Mouse (Mus musculus) forebrain, embryonic 12.5 days (tissue): ENCODE measurements around the gene Cfap73. TPM values are rescaled to one million over a fixed set of nuclear protein-coding genes. Genes with fewer than 3 reads are reported as not detected.

Experiments used
- ATAC-seq: fragments of 200-750 bp; cut with Nextera tagmentation; 2 replicates; pipeline ENCODE4 v1.8.0; 2017; ENCODE audit warnings: moderate TSS enrichment; ENCODE audit not compliant: low FRiP score
- H3K27ac ChIP-seq: fragments of 300-500 bp; sonication (generic); 2 replicates; pipeline ENCODE4 v1.5.1; 2016; ENCODE audit warnings: mild to moderate bottlenecking
- H3K27me3 ChIP-seq: fragments of 300-500 bp; sonication (generic); 2 replicates; pipeline ENCODE4 v1.6.1; 2016; ENCODE audit warnings: mild to moderate bottlenecking
- H3K36me3 ChIP-seq: fragments of 300-500 bp; sonication (generic); replicated peaks from 2 replicates; pipeline ENCODE4 v1.6.1; 2016; ENCODE audit warnings: mild to moderate bottlenecking
- H3K4me1 ChIP-seq: fragments of 300-500 bp; sonication (generic); 2 replicates; pipeline ENCODE4 v1.6.1; 2016
- H3K4me2 ChIP-seq: fragments of 300-500 bp; sonication (generic); 2 replicates; pipeline ENCODE4 v1.6.1; 2016; ENCODE audit warnings: mild to moderate bottlenecking, moderate library complexity
- H3K4me3 ChIP-seq: fragments of 300-500 bp; sonication (generic); replicated peaks from 2 replicates; pipeline ENCODE4 v1.5.1; 2016; ENCODE audit warnings: mild to moderate bottlenecking
- H3K9ac ChIP-seq: fragments of 300-500 bp; sonication (generic); 2 replicates; pipeline ENCODE4 v1.6.1; 2016; ENCODE audit warnings: mild to moderate bottlenecking
- H3K9me3 ChIP-seq: fragments of 300-500 bp; sonication (generic); 2 replicates; pipeline ENCODE4 v1.6.1; 2016
- WGBS: fragments of 180-500 bp; shearing (Covaris S2); methylation state at CpG from one replicate; pipeline ENCODE4 v1.1.7; 2016; 5-methylcytosine and 5-hydroxymethylcytosine counted together
- polyA plus RNA-seq: library from polyadenylated mRNA; unstranded; fragments of >200 nt; fragmentation: Nextera tagmentation; extraction: Ambion mirVana; gene quantifications from 2 replicates; pipeline ENCODE4 v1.2.1, GENCODE M21; 2016

Gene Cfap73
- polyA plus RNA-seq, 1 experiment from 2014 or later: 0.28 TPM

GRCm38 (mm10) chr5:120587940-120588568 lies 46.0 kb downstream of the Cfap73 start:
- Histone ChIP-seq H3K27ac (0 out of 2 replicates have a peak overlapping the region, but pooled peaks have one; percentile 58), H3K36me3 (peaks cover 7% of the 10 kb centered on the region), H3K9ac (peak overlapping the region; percentile 80), H3K27me3 (peaks cover 6% of the 10 kb centered on the region; the same call in 1 of the 2 replicates), H3K4me3 (peak overlapping the region; percentile 77), H3K4me1 (peaks cover 28% of the 10 kb centered on the region), H3K9me3 (0 out of 2 replicates have a peak, but pooled peaks cover 3% of the 10 kb centered on the region), H3K4me2 (peak overlapping the region; percentile 92)
- 3% methylated on average over 28 of the region's 29 CpGs for WGBS
- no peak for ATAC-seq

- WGBS: 44% methylated on average over 9 of the region's 9 CpGs
- H3K36me3 ChIP-seq: peaks cover 11% of the 10 kb centered on the region
- peak overlapping the region; percentile 80; the same call in 1 of the 2 replicates for H3K9ac ChIP-seq
- H3K4me3 ChIP-seq: peak overlapping the region; percentile 77
- 0 out of 2 replicates have a peak, but pooled peaks cover 3% of the 10 kb centered on the region for H3K9me3 ChIP-seq
- H3K27me3 ChIP-seq: peaks cover 6% of the 10 kb centered on the region; the same call in 1 of the 2 replicates
- peak overlapping the region; percentile 92 for H3K4me2 ChIP-seq
- H3K4me1 ChIP-seq: peaks cover 28% of the 10 kb centered on the region
- no peak overlapping the region for H3K27ac ChIP-seq
- ATAC-seq: no peak
These were observed 46.5 kb downstream of the Cfap73 start for GRCm38 (mm10) chr5:120587616-120587926.

GRCm38 (mm10) chr5:120586741-120587615 lies 47.1 kb downstream of the Cfap73 start:
- Histone ChIP-seq H3K9ac (peak overlapping the region; percentile 38; the same call in 1 of the 2 replicates), H3K27ac (0 out of 2 replicates have a peak overlapping the region, but pooled peaks have one; percentile 25), H3K27me3 (peaks cover 6% of the 10 kb centered on the region; the same call in 1 of the 2 replicates), H3K36me3 (peaks cover 11% of the 10 kb centered on the region), H3K9me3 (0 out of 2 replicates have a peak, but pooled peaks cover 3% of the 10 kb centered on the region), H3K4me2 (peak overlapping the region; percentile 92), H3K4me1 (peaks cover 28% of the 10 kb centered on the region), H3K4me3 (peak overlapping the region; percentile 77)
- 14% methylated on average over 17 of the region's 17 CpGs for WGBS
- ATAC-seq: no peak

- Histone ChIP-seq H3K9ac (no peak overlapping the region), H3K4me3 (no peak overlapping the region), H3K27me3 (peaks cover 6% of the 10 kb centered on the region; the same call in 1 of the 2 replicates), H3K9me3 (no peaks in the 10 kb centered on the region), H3K4me1 (peaks cover 31% of the 10 kb centered on the region), H3K4me2 (no peak overlapping the region), H3K27ac (no peak overlapping the region), H3K36me3 (peaks cover 18% of the 10 kb centered on the region)
- no peak for ATAC-seq
- 40% methylated on average over 15 of the region's 15 CpGs for WGBS
These were observed 49.1 kb downstream of the Cfap73 start for GRCm38 (mm10) chr5:120584968-120585367.

GRCm38 (mm10) chr5:120583511-120583910 lies 50.5 kb downstream of the Cfap73 start:
- H3K4me2 ChIP-seq: no peak overlapping the region
- no peak overlapping the region for H3K27ac ChIP-seq
- no peak overlapping the region for H3K4me3 ChIP-seq
- 94% methylated on average over 4 of the region's 4 CpGs for WGBS
- H3K9ac ChIP-seq: no peak overlapping the region
- no peak for ATAC-seq
- H3K9me3 ChIP-seq: no peaks in the 10 kb centered on the region
- H3K27me3 ChIP-seq: peaks cover 6% of the 10 kb centered on the region; the same call in 1 of the 2 replicates
- H3K36me3 ChIP-seq: peaks cover 18% of the 10 kb centered on the region
- H3K4me1 ChIP-seq: peaks cover 41% of the 10 kb centered on the region

- Histone ChIP-seq H3K27me3 (no peaks in the 10 kb centered on the region), H3K9me3 (no peaks in the 10 kb centered on the region), H3K4me3 (no peak overlapping the region), H3K9ac (no peak overlapping the region), H3K27ac (no peak overlapping the region), H3K36me3 (peaks cover 18% of the 10 kb centered on the region), H3K4me1 (peaks cover 37% of the 10 kb centered on the region), H3K4me2 (no peak overlapping the region)
- WGBS: 90% methylated on average over 9 of the region's 9 CpGs
- ATAC-seq: no peak
These were observed 52.0 kb downstream of the Cfap73 start for GRCm38 (mm10) chr5:120582002-120582401.

- no peak overlapping the region for H3K4me2 ChIP-seq
- WGBS: 88% methylated on average over 26 of the region's 26 CpGs
- no peaks in the 10 kb centered on the region for H3K27me3 ChIP-seq
- peak overlapping the region; percentile 53; the same call in 1 of the 2 replicates for H3K27ac ChIP-seq
- no peak for ATAC-seq
- peaks cover 32% of the 10 kb centered on the region for H3K4me1 ChIP-seq
- no peaks in the 10 kb centered on the region for H3K9me3 ChIP-seq
- peaks cover 18% of the 10 kb centered on the region for H3K36me3 ChIP-seq
- H3K4me3 ChIP-seq: no peak overlapping the region
- no peak overlapping the region for H3K9ac ChIP-seq
These were observed 54.0 kb downstream of the Cfap73 start for GRCm38 (mm10) chr5:120579898-120580626.

- WGBS: 82% methylated on average over 26 of the region's 26 CpGs
- Histone ChIP-seq H3K9ac (no peak overlapping the region), H3K9me3 (no peaks in the 10 kb centered on the region), H3K27me3 (no peaks in the 10 kb centered on the region), H3K36me3 (peaks cover 18% of the 10 kb centered on the region), H3K4me3 (no peak overlapping the region), H3K4me1 (peaks cover 30% of the 10 kb centered on the region), H3K4me2 (no peak overlapping the region), H3K27ac (peak overlapping the region; percentile 53; the same call in 1 of the 2 replicates)
- ATAC-seq: no peak
These were observed 54.7 kb downstream of the Cfap73 start for GRCm38 (mm10) chr5:120579211-120579897.

GRCm38 (mm10) chr5:120578504-120579081 lies 55.4 kb downstream of the Cfap73 start:
- Histone ChIP-seq H3K36me3 (peaks cover 16% of the 10 kb centered on the region), H3K27me3 (no peaks in the 10 kb centered on the region), H3K9ac (no peak overlapping the region), H3K9me3 (no peaks in the 10 kb centered on the region), H3K27ac (peak overlapping the region; percentile 53), H3K4me2 (no peak overlapping the region), H3K4me1 (peaks cover 30% of the 10 kb centered on the region), H3K4me3 (no peak overlapping the region)
- 71% methylated on average over 12 of the region's 12 CpGs for WGBS
- ATAC-seq: no peak
